Mouse (Mus musculus): ENCODE data around the gene Hist1h3e. TPM values are rescaled to one million over a fixed set of nuclear protein-coding genes. Genes with fewer than 3 reads are reported as not detected.
"Not testable (repeated sequence)": the region's sequence is repeated elsewhere in the genome, so short reads cannot be mapped to it uniquely, and the experiment has no call there.

The Hist1h3e gene
- polyA plus RNA-seq, 1 experiment, result 30.0 TPM

- not testable (repeated sequence) for DNase-seq (ENCODE audit: low read depth, low spot score)
- WGBS, result under 1% methylated on average over 30 of the region's 41 CpGs
These were observed 8.3 kb upstream of the Hist1h3e start for GRCm38 (mm10) chr13:23570261-23571021.

- 67% methylated on average over 2 of the region's 2 CpGs for WGBS
- DNase-seq (ENCODE audit: low read depth, low spot score), result no peak
These were observed 2.3 kb upstream of the Hist1h3e start for GRCm38 (mm10) chr13:23564482-23564881.

GRCm38 (mm10) chr13:23562699-23563462 is 712 bp upstream of the Hist1h3e start:
- WGBS, result under 1% methylated on average over 18 of the region's 18 CpGs

GRCm38 (mm10) chr13:23561531-23561882 is 662 bp downstream of the Hist1h3e start:
- WGBS, result 1% methylated on average over 2 of the region's 5 CpGs
- DNase-seq (ENCODE audit: low read depth, low spot score), result not testable (repeated sequence)

More at GRCm38 (mm10) chr13:23562699-23563462, 712 bp upstream of the Hist1h3e start:
- DNase-seq (ENCODE audit: low read depth, low spot score), result no peak

GRCm38 (mm10) chr13:23560699-23561098 is 1.5 kb downstream of the Hist1h3e start:
- DNase-seq (ENCODE audit: low read depth, low spot score), result not testable (repeated sequence)
- WGBS, result 19% methylated on average over 2 of the region's 2 CpGs

GRCm38 (mm10) chr13:23556906-23557305 is 5.3 kb downstream of the Hist1h3e start:
- 45% methylated on average over 3 of the region's 3 CpGs for WGBS

GRCm38 (mm10) chr13:23555839-23556416 is 6.2 kb downstream of the Hist1h3e start:
- WGBS, result under 1% methylated on average over 18 of the region's 18 CpGs
- no peak for DNase-seq (ENCODE audit: low read depth, low spot score)

More at GRCm38 (mm10) chr13:23556906-23557305, 5.3 kb downstream of the Hist1h3e start:
- DNase-seq (ENCODE audit: low read depth, low spot score), result no peak

- WGBS, result under 1% methylated on average over 54 of the region's 54 CpGs
- no peak for DNase-seq (ENCODE audit: low read depth, low spot score)
These were observed 7.0 kb downstream of the Hist1h3e start for GRCm38 (mm10) chr13:23554925-23555838.

GRCm38 (mm10) chr13:23554393-23554792 is 7.8 kb downstream of the Hist1h3e start:
- 13% methylated on average over 9 of the region's 9 CpGs for WGBS
- DNase-seq (ENCODE audit: low read depth, low spot score), result no peak

- DNase-seq (ENCODE audit: low read depth, low spot score), result no peak
These were observed 9.2 kb downstream of the Hist1h3e start, which contains the start of gene Hist1h1d for GRCm38 (mm10) chr13:23552962-23553361. TSS of gene Hist1h1d (plus strand) at chr13:23553262.

GRCm38 (mm10) chr13:23551931-23552914 is 9.9 kb downstream of the Hist1h3e start:
- 47% methylated on average over 8 of the region's 8 CpGs for WGBS
- no peak for DNase-seq (ENCODE audit: low read depth, low spot score)

GRCm38 (mm10) chr13:23551146-23551834 is 10.9 kb downstream of the Hist1h3e start, which contains the start of gene Hist1h4f:
TSS of gene Hist1h4f (minus strand) at chr13:23551648.
- under 1% methylated on average over 47 of the region's 47 CpGs for WGBS
- not testable (repeated sequence) for DNase-seq (ENCODE audit: low read depth, low spot score)

- no peak for DNase-seq (ENCODE audit: low read depth, low spot score)
- WGBS, result 3% methylated on average over 3 of the region's 3 CpGs
These were observed 11.4 kb downstream of the Hist1h3e start for GRCm38 (mm10) chr13:23550761-23551145.

GRCm38 (mm10) chr13:23546694-23547093 is 15.5 kb downstream of the Hist1h3e start:
- 79% methylated on average over 5 of the region's 5 CpGs for WGBS
- DNase-seq (ENCODE audit: low read depth, low spot score), result no peak

GRCm38 (mm10) chr13:23544787-23545120 is 17.4 kb downstream of the Hist1h3e start:
- WGBS, result under 1% methylated on average over 13 of the region's 14 CpGs

GRCm38 (mm10) chr13:23543965-23544786 is 18.0 kb downstream of the Hist1h3e start, which contains the start of gene Hist1h3f:
TSS of gene Hist1h3f (plus strand) at chr13:23544052.
- under 1% methylated on average over 33 of the region's 45 CpGs for WGBS
- no peak for DNase-seq (ENCODE audit: low read depth, low spot score)

More at GRCm38 (mm10) chr13:23544787-23545120, 17.4 kb downstream of the Hist1h3e start:
- not testable (repeated sequence) for DNase-seq (ENCODE audit: low read depth, low spot score)
